Mouse (Mus musculus): ENCODE results near the gene Cep57l1. TPM values are rescaled to one million over a fixed set of nuclear protein-coding genes. Genes with fewer than 3 reads are reported as not detected.

The Cep57l1 gene
- polyA plus RNA-seq, 1 experiment, result 1.6 TPM

- no peak for TF ChIP-seq GATA1 (IDR thresholded peaks at IDR 0.05; ENCODE audit: low read length)
These were observed 93.4 kb downstream of the Cep57l1 start, which contains the start of gene Ccdc162 for GRCm38 (mm10) chr10:41716029-41716897. TSS of gene Ccdc162 (minus strand) at chr10:41716634.

GRCm38 (mm10) chr10:41715557-41715956 is 94.1 kb downstream of the Cep57l1 start:
- no peak for TF ChIP-seq GATA1 (IDR thresholded peaks at IDR 0.05; ENCODE audit: low read length)

- TF ChIP-seq GATA1 (IDR thresholded peaks at IDR 0.05; ENCODE audit: low read length), result no peak
These were observed 98.2 kb downstream of the Cep57l1 start for GRCm38 (mm10) chr10:41711467-41711866.

- TF ChIP-seq GATA1 (IDR thresholded peaks at IDR 0.05; ENCODE audit: low read length), result no peak
These were observed 98.9 kb downstream of the Cep57l1 start for GRCm38 (mm10) chr10:41710773-41711172.

- no peak for TF ChIP-seq GATA1 (IDR thresholded peaks at IDR 0.05; ENCODE audit: low read length)
These were observed 100.3 kb downstream of the Cep57l1 start for GRCm38 (mm10) chr10:41709341-41709740.

GRCm38 (mm10) chr10:41699669-41700068 is 110.0 kb downstream of the Cep57l1 start:
- no peak for TF ChIP-seq GATA1 (IDR thresholded peaks at IDR 0.05; ENCODE audit: low read length)

GRCm38 (mm10) chr10:41697040-41697439 is 112.6 kb downstream of the Cep57l1 start:
- TF ChIP-seq GATA1 (IDR thresholded peaks at IDR 0.05; ENCODE audit: low read length), result no peak

- TF ChIP-seq GATA1 (IDR thresholded peaks at IDR 0.05; ENCODE audit: low read length), result no peak
These were observed 118.7 kb downstream of the Cep57l1 start for GRCm38 (mm10) chr10:41690978-41691377.

GRCm38 (mm10) chr10:41689941-41690887 is 119.5 kb downstream of the Cep57l1 start:
- no peak for TF ChIP-seq GATA1 (IDR thresholded peaks at IDR 0.05; ENCODE audit: low read length)

GRCm38 (mm10) chr10:41684548-41684996 is 125.1 kb downstream of the Cep57l1 start:
- no peak for TF ChIP-seq GATA1 (IDR thresholded peaks at IDR 0.05; ENCODE audit: low read length)

GRCm38 (mm10) chr10:41682546-41683393 is 126.9 kb downstream of the Cep57l1 start:
- TF ChIP-seq GATA1 (IDR thresholded peaks at IDR 0.05; ENCODE audit: low read length), result no peak

GRCm38 (mm10) chr10:41678746-41679360 is 130.8 kb downstream of the Cep57l1 start:
- no peak for TF ChIP-seq GATA1 (IDR thresholded peaks at IDR 0.05; ENCODE audit: low read length)

GRCm38 (mm10) chr10:41677396-41677795 is 132.3 kb downstream of the Cep57l1 start:
- no peak for TF ChIP-seq GATA1 (IDR thresholded peaks at IDR 0.05; ENCODE audit: low read length)

- TF ChIP-seq GATA1 (IDR thresholded peaks at IDR 0.05; ENCODE audit: low read length), result no peak
These were observed 133.0 kb downstream of the Cep57l1 start for GRCm38 (mm10) chr10:41676661-41677061.
